Mouse (Mus musculus): ENCODE results near the gene Camta1.

DNA sequence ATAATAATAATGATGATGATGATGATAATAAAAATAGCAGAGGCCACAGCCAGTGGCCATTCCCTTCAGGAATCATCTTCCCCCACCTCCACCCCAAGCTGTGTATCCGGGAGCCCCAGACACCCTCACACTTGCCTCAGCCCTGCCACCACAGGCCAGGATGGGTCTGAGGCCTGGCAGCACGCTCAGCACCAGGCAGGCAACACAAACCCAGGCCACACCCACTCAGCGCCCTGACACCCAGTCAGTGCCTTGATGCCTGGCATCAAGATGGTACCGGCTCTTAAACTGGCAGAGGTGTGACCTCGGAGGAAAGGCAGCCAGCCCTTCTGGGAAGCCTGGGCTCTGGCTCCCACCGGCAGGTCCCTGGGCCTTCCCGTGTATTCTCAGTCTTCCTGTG lies 143.8 kb downstream of the Camta1 start:
- TF ChIP-seq CTCF (conservative IDR thresholded peaks at IDR 0.05; ENCODE audit: low read length) (no peak), POU5F1 (IDR thresholded peaks at IDR 0.05; ENCODE audit: borderline replicate concordance, low read length) (no peak), NANOG (IDR thresholded peaks at IDR 0.05; ENCODE audit: borderline replicate concordance, low read length) (no peak)
